Mouse (Mus musculus): ENCODE measurements around the gene Nfyc. TPM values are rescaled to one million over a fixed set of nuclear protein-coding genes. Genes with fewer than 3 reads are reported as not detected.

Gene Nfyc
- polyA plus RNA-seq, 1 experiment from 2014 or later: 126 TPM

DNA sequence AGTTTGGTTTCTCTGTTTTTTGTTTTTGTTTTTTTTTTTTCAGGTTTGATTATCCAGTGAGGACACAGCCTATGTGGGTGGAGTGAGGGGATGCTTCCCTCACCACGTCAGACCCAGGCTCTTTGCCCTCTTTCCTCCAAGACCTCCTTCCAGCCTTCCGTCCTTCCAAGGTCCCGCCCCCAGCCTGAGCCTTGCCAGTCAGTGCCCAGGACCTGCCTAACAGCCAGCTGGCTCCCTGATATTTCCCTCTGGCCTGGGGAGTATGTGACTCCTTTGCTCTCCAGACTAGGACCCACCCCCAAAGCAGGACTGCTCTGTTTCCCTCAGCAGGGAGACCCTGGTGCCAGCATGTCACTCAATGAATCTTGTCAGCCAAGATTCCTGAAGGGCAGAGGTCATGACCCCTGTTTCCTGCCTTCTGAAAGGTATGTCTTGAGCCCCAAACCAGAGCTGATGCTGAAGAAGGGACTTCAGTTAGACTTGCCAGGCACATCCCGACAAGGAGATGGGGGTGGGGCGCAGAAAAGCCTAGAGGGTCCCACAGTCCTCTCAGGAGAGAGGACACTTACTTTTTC, 105.8 kb downstream of the Nfyc start:
- H3K4me1 ChIP-seq (ENCODE audit: control insufficient read depth, insufficient read depth, low read length): 0 out of 2 replicates have a peak, but pooled peaks cover 2% of the 10 kb centered on the region
- no peaks in the 10 kb centered on the region for H3K27me3 ChIP-seq (ENCODE audit: control insufficient read depth, insufficient read depth, low read length)
- H3K9ac ChIP-seq (ENCODE audit: low read length): no peak overlapping the region
- whole genome bisulfite sequencing: 40% methylated on average over 5 of the region's 5 CpGs
- DNase-seq (ENCODE audit: low spot score) (no peak), ATAC-seq (ENCODE audit: insufficient read depth, low FRiP score, low TSS enrichment) (no peak)
- H3K9me3 ChIP-seq (ENCODE audit: control insufficient read depth, low read length): no peaks in the 10 kb centered on the region
- no peak overlapping the region for H3K4me2 ChIP-seq (ENCODE audit: low read depth)
- H3K27ac ChIP-seq (ENCODE audit: low read depth, low read length): no peak overlapping the region
- H3K36me3 ChIP-seq (ENCODE audit: control insufficient read depth, insufficient read depth, low read length): no peaks in the 10 kb centered on the region
- no peak overlapping the region for H3K4me3 ChIP-seq (ENCODE audit: low read depth, low read length)

DNA sequence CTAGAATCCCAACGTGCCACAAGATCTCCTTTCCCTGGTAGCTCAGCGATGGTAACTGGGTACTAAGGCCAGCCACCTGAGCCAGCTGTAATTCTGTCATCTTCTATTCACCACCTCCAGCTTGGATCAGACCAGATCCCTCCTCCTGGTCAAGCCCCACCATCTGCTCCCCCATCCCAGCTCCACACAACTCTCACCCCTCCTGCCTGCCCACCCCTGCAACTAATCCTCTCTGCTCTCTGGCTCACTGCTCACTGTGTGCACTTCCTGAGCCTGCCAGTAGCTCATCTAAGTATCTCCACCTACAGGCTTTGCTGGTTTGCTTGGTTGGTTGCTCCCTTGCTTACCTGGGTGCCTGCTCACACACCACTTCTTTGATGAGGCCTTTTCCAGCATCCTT, 109.8 kb downstream of the Nfyc start:
- 0 out of 2 replicates have a peak, but pooled peaks cover 2% of the 10 kb centered on the region for H3K4me1 ChIP-seq (ENCODE audit: control insufficient read depth, insufficient read depth, low read length)
- H3K36me3 ChIP-seq (ENCODE audit: control insufficient read depth, insufficient read depth, low read length): no peaks in the 10 kb centered on the region
- H3K27ac ChIP-seq (ENCODE audit: low read depth, low read length): no peak overlapping the region
- no peak overlapping the region for H3K9ac ChIP-seq (ENCODE audit: low read length)
- 67% methylated on average over 2 of the region's 2 CpGs for WGBS
- no peaks in the 10 kb centered on the region for H3K9me3 ChIP-seq (ENCODE audit: control insufficient read depth, low read length)
- DNase-seq (ENCODE audit: low spot score): no peak
- H3K27me3 ChIP-seq (ENCODE audit: control insufficient read depth, insufficient read depth, low read length): no peaks in the 10 kb centered on the region
- no peak overlapping the region for H3K4me2 ChIP-seq (ENCODE audit: low read depth)
- no peak for ATAC-seq (ENCODE audit: insufficient read depth, low FRiP score, low TSS enrichment)
- no peak overlapping the region for H3K4me3 ChIP-seq (ENCODE audit: low read depth, low read length)

DNA sequence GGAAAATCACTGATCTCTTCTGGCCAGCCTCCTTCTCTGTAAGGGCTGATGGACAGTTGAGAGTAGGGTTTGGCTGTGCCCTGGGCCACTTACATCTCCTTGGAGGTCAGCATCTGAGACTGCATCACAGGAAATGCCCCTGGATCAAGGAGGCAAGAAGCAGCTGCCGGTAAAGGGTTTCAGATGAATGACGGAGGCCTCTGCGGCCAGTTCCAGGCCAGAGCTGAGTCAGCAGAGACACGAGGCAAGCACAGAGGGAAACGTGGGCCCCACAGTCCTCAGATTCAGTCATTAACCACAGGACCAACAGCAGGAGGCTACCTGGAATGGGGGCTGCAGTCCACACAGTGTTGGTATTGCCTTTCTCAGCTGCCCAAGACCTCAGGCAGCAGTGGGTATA, 112.2 kb downstream of the Nfyc start:
- no peaks in the 10 kb centered on the region for H3K9me3 ChIP-seq (ENCODE audit: control insufficient read depth, low read length)
- 36% methylated on average over 5 of the region's 5 CpGs for WGBS
- H3K4me2 ChIP-seq (ENCODE audit: low read depth): no peak overlapping the region
- no peak overlapping the region for H3K4me3 ChIP-seq (ENCODE audit: low read depth, low read length)
- no peak for DNase-seq (ENCODE audit: low spot score)
- H3K27ac ChIP-seq (ENCODE audit: low read depth, low read length): no peak overlapping the region
- no peaks in the 10 kb centered on the region for H3K36me3 ChIP-seq (ENCODE audit: control insufficient read depth, insufficient read depth, low read length)
- no peak overlapping the region for H3K9ac ChIP-seq (ENCODE audit: low read length)
- no peaks in the 10 kb centered on the region for H3K27me3 ChIP-seq (ENCODE audit: control insufficient read depth, insufficient read depth, low read length)
- ATAC-seq (ENCODE audit: insufficient read depth, low FRiP score, low TSS enrichment): no peak
- H3K4me1 ChIP-seq (ENCODE audit: control insufficient read depth, insufficient read depth, low read length): 0 out of 2 replicates have a peak, but pooled peaks cover 2% of the 10 kb centered on the region

DNA sequence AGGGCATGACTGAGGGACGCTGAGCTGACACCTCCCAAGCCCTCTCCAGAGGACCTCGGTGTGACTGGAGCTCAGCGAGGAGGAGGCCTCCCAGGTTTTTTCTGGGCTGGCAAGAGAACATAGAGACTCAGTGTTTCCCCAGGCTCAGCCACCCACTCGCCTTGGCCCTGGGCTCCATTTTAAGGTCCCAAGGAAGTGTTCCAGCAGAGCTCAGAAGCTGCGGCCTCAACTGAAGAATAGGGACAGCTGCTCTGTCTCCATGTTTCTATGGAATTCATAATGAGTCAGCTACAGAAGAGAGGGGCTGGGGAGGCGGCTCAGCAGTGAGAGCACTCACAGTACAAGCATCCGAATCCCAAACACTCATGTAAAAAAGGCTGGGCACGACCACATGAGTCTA, 113.8 kb downstream of the Nfyc start:
- WGBS: 70% methylated on average over 8 of the region's 8 CpGs
- Histone ChIP-seq H3K36me3 (ENCODE audit: control insufficient read depth, insufficient read depth, low read length) (no peaks in the 10 kb centered on the region), H3K4me2 (ENCODE audit: low read depth) (no peak overlapping the region), H3K4me1 (ENCODE audit: control insufficient read depth, insufficient read depth, low read length) (0 out of 2 replicates have a peak, but pooled peaks cover 2% of the 10 kb centered on the region), H3K9ac (ENCODE audit: low read length) (no peak overlapping the region), H3K4me3 (ENCODE audit: low read depth, low read length) (no peak overlapping the region), H3K9me3 (ENCODE audit: control insufficient read depth, low read length) (no peaks in the 10 kb centered on the region), H3K27me3 (ENCODE audit: control insufficient read depth, insufficient read depth, low read length) (no peaks in the 10 kb centered on the region), H3K27ac (ENCODE audit: low read depth, low read length) (no peak overlapping the region)
- DNase-seq (ENCODE audit: low spot score): no peak
- ATAC-seq (ENCODE audit: insufficient read depth, low FRiP score, low TSS enrichment): no peak

DNA sequence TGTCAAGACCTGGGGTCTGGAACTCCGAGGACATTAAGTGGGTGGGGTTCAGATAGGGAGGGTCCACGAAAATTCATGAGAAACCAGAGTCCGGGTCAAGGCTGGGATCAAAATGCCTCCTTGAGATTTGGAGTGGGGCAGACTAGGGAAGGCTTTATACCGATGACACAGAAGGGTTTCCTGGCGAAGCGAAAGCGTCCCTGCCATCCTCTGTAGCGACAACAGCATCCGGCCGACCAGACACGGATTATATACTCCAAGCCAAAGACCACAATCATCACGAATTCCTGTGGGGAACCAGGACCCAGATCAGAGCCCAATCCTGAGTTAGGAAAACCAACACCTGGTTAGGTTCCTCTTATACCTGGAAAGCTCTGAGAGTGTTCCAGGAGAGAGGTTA, 114.6 kb downstream of the Nfyc start:
- Histone ChIP-seq H3K9ac (ENCODE audit: low read length) (peak overlapping the region; percentile 14; the same call in 1 of the 2 replicates), H3K4me1 (ENCODE audit: control insufficient read depth, insufficient read depth, low read length) (0 out of 2 replicates have a peak, but pooled peaks cover 2% of the 10 kb centered on the region), H3K27me3 (ENCODE audit: control insufficient read depth, insufficient read depth, low read length) (no peaks in the 10 kb centered on the region), H3K36me3 (ENCODE audit: control insufficient read depth, insufficient read depth, low read length) (no peaks in the 10 kb centered on the region), H3K27ac (ENCODE audit: low read depth, low read length) (no peak overlapping the region), H3K4me3 (ENCODE audit: low read depth, low read length) (peak overlapping the region; percentile 31), H3K4me2 (ENCODE audit: low read depth) (peak overlapping the region; percentile 64), H3K9me3 (ENCODE audit: control insufficient read depth, low read length) (no peaks in the 10 kb centered on the region)
- DNase-seq (ENCODE audit: low spot score) (no peak), ATAC-seq (ENCODE audit: insufficient read depth, low FRiP score, low TSS enrichment) (no peak)
- 19% methylated on average over 12 of the region's 12 CpGs for WGBS

DNA sequence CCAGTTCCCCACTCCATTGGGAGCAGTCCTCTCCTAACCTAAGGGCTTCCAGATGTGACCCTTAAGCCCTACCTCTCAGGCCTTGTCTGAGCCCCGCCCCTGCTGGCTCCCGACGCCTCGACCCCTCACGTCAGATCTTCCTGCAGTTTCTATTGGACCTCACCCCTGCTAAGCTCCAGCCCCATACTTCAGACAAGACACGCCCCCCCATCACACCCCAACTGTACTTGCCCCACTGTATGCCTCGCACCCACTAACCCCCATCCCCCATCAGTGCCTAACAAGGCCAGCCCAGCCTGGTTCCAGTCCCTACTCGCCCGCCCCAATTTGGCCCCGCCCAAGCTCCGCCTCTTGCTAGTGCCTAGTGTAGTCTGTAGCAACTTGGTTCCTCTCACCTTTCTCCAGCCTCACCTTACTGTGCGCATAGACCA, 115.2 kb downstream of the Nfyc start:
- no peaks in the 10 kb centered on the region for H3K9me3 ChIP-seq (ENCODE audit: control insufficient read depth, low read length)
- 2% methylated on average over 12 of the region's 12 CpGs for WGBS
- H3K4me1 ChIP-seq (ENCODE audit: control insufficient read depth, insufficient read depth, low read length): 0 out of 2 replicates have a peak, but pooled peaks cover 2% of the 10 kb centered on the region
- no peaks in the 10 kb centered on the region for H3K27me3 ChIP-seq (ENCODE audit: control insufficient read depth, insufficient read depth, low read length)
- peak; percentile 66 for DNase-seq (ENCODE audit: low spot score)
- no peak overlapping the region for H3K27ac ChIP-seq (ENCODE audit: low read depth, low read length)
- H3K9ac ChIP-seq (ENCODE audit: low read length): no peak overlapping the region
- H3K4me3 ChIP-seq (ENCODE audit: low read depth, low read length): peak overlapping the region; percentile 31
- peak overlapping the region; percentile 64 for H3K4me2 ChIP-seq (ENCODE audit: low read depth)
- no peaks in the 10 kb centered on the region for H3K36me3 ChIP-seq (ENCODE audit: control insufficient read depth, insufficient read depth, low read length)
- peak; percentile 75 for ATAC-seq (ENCODE audit: insufficient read depth, low FRiP score, low TSS enrichment)

DNA sequence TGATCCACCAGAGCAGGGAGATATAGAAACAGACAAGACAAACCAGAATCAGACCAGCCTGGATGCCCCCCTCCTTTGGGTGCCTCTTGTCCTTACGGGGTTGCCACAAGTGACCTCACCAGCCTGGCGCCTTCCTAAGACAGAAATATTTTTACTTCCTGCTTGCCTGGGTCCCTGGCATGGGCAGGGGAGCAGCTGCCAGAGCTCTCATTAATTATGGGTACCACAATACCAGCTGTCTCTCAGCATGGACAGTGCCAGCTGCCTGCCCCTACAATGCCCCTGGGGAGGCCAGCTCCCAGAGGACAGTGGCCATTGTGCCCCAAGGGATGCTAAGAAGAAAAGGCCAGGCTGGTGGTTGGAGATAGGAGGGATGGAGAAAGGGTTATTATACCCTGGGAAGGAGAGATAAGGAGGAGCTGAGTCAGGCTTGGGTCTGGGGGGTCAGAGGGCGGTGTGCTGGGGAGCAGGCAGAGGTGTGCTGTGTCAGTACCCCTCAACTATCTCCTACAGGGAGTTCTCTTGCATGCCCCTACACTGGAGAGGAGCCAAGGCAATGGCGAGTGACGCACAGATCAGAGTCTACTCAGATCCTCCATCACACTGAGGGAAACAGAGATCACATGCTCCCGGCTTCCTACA, 117.4 kb downstream of the Nfyc start:
- 0 out of 2 replicates have a peak, but pooled peaks cover 2% of the 10 kb centered on the region for H3K4me1 ChIP-seq (ENCODE audit: control insufficient read depth, insufficient read depth, low read length)
- WGBS: 82% methylated on average over 6 of the region's 6 CpGs
- no peak overlapping the region for H3K27ac ChIP-seq (ENCODE audit: low read depth, low read length)
- no peak overlapping the region for H3K9ac ChIP-seq (ENCODE audit: low read length)
- no peak overlapping the region for H3K4me2 ChIP-seq (ENCODE audit: low read depth)
- DNase-seq (ENCODE audit: low spot score) (no peak), ATAC-seq (ENCODE audit: insufficient read depth, low FRiP score, low TSS enrichment) (no peak)
- H3K27me3 ChIP-seq (ENCODE audit: control insufficient read depth, insufficient read depth, low read length): no peaks in the 10 kb centered on the region
- no peak overlapping the region for H3K4me3 ChIP-seq (ENCODE audit: low read depth, low read length)
- no peaks in the 10 kb centered on the region for H3K36me3 ChIP-seq (ENCODE audit: control insufficient read depth, insufficient read depth, low read length)
- no peaks in the 10 kb centered on the region for H3K9me3 ChIP-seq (ENCODE audit: control insufficient read depth, low read length)

DNA sequence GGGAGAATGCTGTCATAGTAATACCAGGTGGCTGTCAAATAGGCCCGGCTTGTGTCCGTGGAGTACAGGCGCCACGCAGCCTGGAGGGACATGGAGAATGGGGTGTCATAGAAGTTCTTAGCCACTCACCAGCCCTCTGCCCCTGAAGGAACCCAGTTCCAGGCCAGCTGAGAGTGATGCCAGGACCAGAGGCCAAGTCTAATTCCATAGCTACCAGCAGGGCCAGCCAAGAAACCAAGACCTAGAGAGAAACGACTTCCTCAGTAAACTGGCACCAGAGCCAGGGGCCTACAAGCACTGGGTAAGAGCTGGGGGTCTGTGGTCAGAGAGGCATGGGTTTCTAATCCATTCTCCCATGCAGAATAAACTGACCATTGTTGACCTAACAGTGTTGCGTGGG, 118.4 kb downstream of the Nfyc start:
- ATAC-seq (ENCODE audit: insufficient read depth, low FRiP score, low TSS enrichment): no peak
- whole genome bisulfite sequencing: 95% methylated on average over 6 of the region's 6 CpGs

DNA sequence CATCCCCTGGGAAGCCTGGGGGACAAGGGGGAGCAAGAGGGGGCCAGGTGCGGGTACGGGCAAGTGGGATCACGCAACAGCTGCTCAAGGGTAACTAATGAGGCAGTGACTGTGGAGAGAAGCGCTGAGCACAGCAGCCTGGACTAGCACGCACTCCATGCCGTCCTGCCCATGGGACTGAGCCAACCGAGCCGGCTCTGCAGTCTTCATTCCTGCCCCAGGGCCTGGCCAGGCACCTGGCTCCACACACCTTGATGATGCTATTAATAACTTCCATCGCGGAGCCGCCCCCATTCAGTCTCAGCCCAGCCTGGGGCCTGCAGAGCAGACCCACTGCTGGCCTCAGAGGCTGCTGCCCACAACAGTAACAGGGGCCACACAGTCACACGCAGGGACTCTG, 119.1 kb downstream of the Nfyc start:
- Histone ChIP-seq H3K9me3 (ENCODE audit: control insufficient read depth, low read length) (no peaks in the 10 kb centered on the region), H3K27me3 (ENCODE audit: control insufficient read depth, insufficient read depth, low read length) (no peaks in the 10 kb centered on the region), H3K4me1 (ENCODE audit: control insufficient read depth, insufficient read depth, low read length) (0 out of 2 replicates have a peak, but pooled peaks cover 2% of the 10 kb centered on the region), H3K27ac (ENCODE audit: low read depth, low read length) (no peak overlapping the region), H3K36me3 (ENCODE audit: control insufficient read depth, insufficient read depth, low read length) (no peaks in the 10 kb centered on the region), H3K9ac (ENCODE audit: low read length) (no peak overlapping the region), H3K4me2 (ENCODE audit: low read depth) (no peak overlapping the region), H3K4me3 (ENCODE audit: low read depth, low read length) (no peak overlapping the region)
- 83% methylated on average over 12 of the region's 12 CpGs for WGBS
- DNase-seq (ENCODE audit: low spot score): no peak
- ATAC-seq (ENCODE audit: insufficient read depth, low FRiP score, low TSS enrichment): no peak

More for the DNA sequence above, 118.4 kb downstream of the Nfyc start:
- no peaks in the 10 kb centered on the region for H3K9me3 ChIP-seq (ENCODE audit: control insufficient read depth, low read length)
- no peak overlapping the region for H3K27ac ChIP-seq (ENCODE audit: low read depth, low read length)
- H3K4me1 ChIP-seq (ENCODE audit: control insufficient read depth, insufficient read depth, low read length): 0 out of 2 replicates have a peak, but pooled peaks cover 2% of the 10 kb centered on the region
- H3K4me3 ChIP-seq (ENCODE audit: low read depth, low read length): no peak overlapping the region
- no peak overlapping the region for H3K4me2 ChIP-seq (ENCODE audit: low read depth)
- no peak overlapping the region for H3K9ac ChIP-seq (ENCODE audit: low read length)
- DNase-seq (ENCODE audit: low spot score): no peak
- H3K36me3 ChIP-seq (ENCODE audit: control insufficient read depth, insufficient read depth, low read length): no peaks in the 10 kb centered on the region
- no peaks in the 10 kb centered on the region for H3K27me3 ChIP-seq (ENCODE audit: control insufficient read depth, insufficient read depth, low read length)

Data from neural tube, embryonic 11.5 days (tissue).